Mouse (Mus musculus) myocyte (in vitro differentiated cells): ENCODE data around the gene Map4k3.

Source experiments
- CEBPB ChIP-seq: IDR thresholded peaks from 2 replicates; pipeline ENCODE4 v1.6.1; 2011; ENCODE audit warnings: mild to moderate bottlenecking, moderate library complexity; ENCODE audit not compliant: poor library complexity, insufficient read depth, severe bottlenecking
- MAX ChIP-seq: IDR thresholded peaks from one replicate; pipeline ENCODE4 v1.6.1; 2011; ENCODE audit warnings: low read depth, mild to moderate bottlenecking, control low read depth
- MYOD1 ChIP-seq, 3 experiments: IDR thresholded peaks; one replicate each; pipeline ENCODE4 v1.6.1; 2011; ENCODE audit warnings: control low read depth in 2 of 3, low read depth in 2 of 3, mild to moderate bottlenecking in 2 of 3, moderate library complexity in 1 of 3; ENCODE audit not compliant: insufficient read length in 2 of 3, control insufficient read depth in 1 of 3
- MYOG ChIP-seq, 3 experiments: IDR thresholded peaks; one replicate each; pipeline ENCODE4 v1.6.1; 2011; ENCODE audit warnings: control low read depth in 2 of 3, low read depth in 2 of 3, mild to moderate bottlenecking in 2 of 3; ENCODE audit not compliant: insufficient read length in 2 of 3, control insufficient read depth in 1 of 3, insufficient read depth in 1 of 3
- POLR2A ChIP-seq: IDR thresholded peaks from one replicate; pipeline ENCODE4 v1.6.1; 2011; ENCODE audit warnings: low read depth, mild to moderate bottlenecking, control low read depth, moderate library complexity; ENCODE audit not compliant: insufficient read length
- REST ChIP-seq: IDR thresholded peaks from one replicate; pipeline ENCODE4 v1.6.1; 2011; ENCODE audit warnings: mild to moderate bottlenecking, control low read depth, moderate library complexity; ENCODE audit not compliant: insufficient read depth, insufficient read length
- TCF12 ChIP-seq: IDR thresholded peaks from one replicate; pipeline ENCODE4 v1.6.1; 2011; ENCODE audit warnings: mild to moderate bottlenecking, control low read depth; ENCODE audit not compliant: poor library complexity, insufficient read depth, severe bottlenecking
- TCF3 ChIP-seq: IDR thresholded peaks from one replicate; pipeline ENCODE4 v1.6.1; 2011; ENCODE audit warnings: low read depth, control low read depth; ENCODE audit not compliant: insufficient read length

DNA sequence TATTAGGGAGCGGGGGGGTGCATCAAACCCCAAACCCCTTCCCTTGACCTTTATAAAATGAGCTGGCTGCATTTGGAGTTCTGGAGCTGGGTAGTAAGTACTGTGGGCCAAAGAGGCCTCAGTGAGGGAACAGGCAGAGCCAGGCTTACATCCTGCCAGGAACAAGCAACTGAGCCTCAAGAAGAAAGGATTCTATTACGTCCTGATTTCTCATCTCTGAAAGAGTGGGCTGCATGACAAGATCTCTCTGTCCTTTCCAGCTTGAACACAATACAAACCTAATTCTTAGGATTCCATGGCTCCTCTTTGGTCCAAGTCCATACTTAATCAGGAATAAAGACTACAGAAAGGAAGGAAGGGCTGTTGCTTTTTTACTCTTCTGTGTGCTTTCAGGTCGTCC lies 66.4 kb downstream of the Map4k3 start:
- TF ChIP-seq TCF12 (no peak), CEBPB (no peak), MAX (no peak), POLR2A (no peak), REST (no peak), MYOG (IDR thresholded peaks at IDR 0.05; ENCODE audit: control insufficient read depth in 1 of 3, insufficient read depth in 1 of 3, insufficient read length in 2 of 3, low read depth in 2 of 3) (no peak), MYOD1 (IDR thresholded peaks at IDR 0.05; ENCODE audit: control insufficient read depth in 1 of 3, insufficient read length in 2 of 3, low read depth in 2 of 3) (no peak), TCF3 (no peak)
